Mouse (Mus musculus): ENCODE data around the gene Leap2. TPM values are rescaled to one million over a fixed set of nuclear protein-coding genes. Genes with fewer than 3 reads are reported as not detected.

Gene Leap2
- total and polyA plus RNA-seq, 2 experiments from 2014 or later = not detected

- DNase-seq (ENCODE audit: low spot score) (no peak), ATAC-seq (ENCODE audit: insufficient read depth, low read depth) (peak; percentile 25; the same call in 1 of the 2 replicates)
- Histone ChIP-seq H3K4me3 (ENCODE audit: low read depth, low read length) (peak overlapping the region; percentile 37), H3K9me3 (replicated peaks; ENCODE audit: control insufficient read depth, low read length) (no peaks in the 10 kb centered on the region), H3K36me3 (replicated peaks; ENCODE audit: control insufficient read depth, insufficient read depth, low read length) (no peaks in the 10 kb centered on the region), H3K4me1 (ENCODE audit: control insufficient read depth, insufficient read depth) (no peaks in the 10 kb centered on the region), H3K4me2 (ENCODE audit: low read depth, low read length) (peak overlapping the region; percentile 67), H3K27me3 (ENCODE audit: control insufficient read depth, insufficient read depth, low read length) (peaks cover 53% of the 10 kb centered on the region), H3K27ac (ENCODE audit: low read depth) (no peak overlapping the region), H3K9ac (replicated peaks; ENCODE audit: low read depth, low read length) (peak overlapping the region; percentile 26)
- 9% methylated on average over 53 of the region's 55 CpGs for WGBS
- TF ChIP-seq CTCF (IDR thresholded peaks at IDR 0.05; ENCODE audit: low read depth) (no peak), EP300 (IDR thresholded peaks at IDR 0.05; ENCODE audit: low read depth) (no peak)
These were observed 40.8 kb upstream of the Leap2 start for GRCm38 (mm10) chr11:53463551-53464424.

- no peak for ATAC-seq (ENCODE audit: insufficient read depth, low read depth)
- H3K27ac ChIP-seq (ENCODE audit: low read depth) = no peak overlapping the region
- DNase-seq (ENCODE audit: low spot score) = no peak
These were observed 38.8 kb upstream of the Leap2 start for GRCm38 (mm10) chr11:53461727-53462126.

DNA sequence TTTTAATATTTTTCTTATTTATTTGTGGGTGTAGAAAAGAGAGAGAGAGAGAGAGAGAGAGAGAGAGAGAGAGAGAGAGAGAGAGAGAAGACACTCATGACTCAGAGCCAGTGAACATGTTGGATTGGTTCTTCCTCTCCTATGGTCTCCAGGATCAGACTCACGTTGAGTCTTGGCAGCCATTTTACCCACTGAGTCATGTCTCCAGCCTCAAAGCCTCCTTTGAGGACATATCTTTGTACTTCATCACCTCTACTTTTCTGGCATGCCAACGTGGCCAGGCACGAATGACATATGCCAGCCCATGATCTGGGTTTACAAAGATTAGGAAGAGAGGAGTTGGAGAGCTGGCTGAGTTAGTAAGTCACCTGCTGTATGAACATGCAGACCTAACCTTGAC, 37.2 kb upstream of the Leap2 start:
- H3K4me1 ChIP-seq (ENCODE audit: control insufficient read depth, insufficient read depth) = no peaks in the 10 kb centered on the region
- H3K27me3 ChIP-seq (ENCODE audit: control insufficient read depth, insufficient read depth, low read length) = peaks cover 39% of the 10 kb centered on the region
- WGBS = 45% methylated on average over 3 of the region's 3 CpGs
- H3K27ac ChIP-seq (ENCODE audit: low read depth) = no peak overlapping the region
- no peaks in the 10 kb centered on the region for H3K9me3 ChIP-seq (replicated peaks; ENCODE audit: control insufficient read depth, low read length)
- no peaks in the 10 kb centered on the region for H3K36me3 ChIP-seq (replicated peaks; ENCODE audit: control insufficient read depth, insufficient read depth, low read length)
- DNase-seq (ENCODE audit: low spot score) = no peak
- TF ChIP-seq CTCF (IDR thresholded peaks at IDR 0.05; ENCODE audit: low read depth) (no peak), EP300 (IDR thresholded peaks at IDR 0.05; ENCODE audit: low read depth) (no peak)
- H3K4me3 ChIP-seq (ENCODE audit: low read depth, low read length) = no peak overlapping the region
- no peak overlapping the region for H3K4me2 ChIP-seq (ENCODE audit: low read depth, low read length)
- no peak overlapping the region for H3K9ac ChIP-seq (replicated peaks; ENCODE audit: low read depth, low read length)
- ATAC-seq (ENCODE audit: insufficient read depth, low read depth) = no peak

More at GRCm38 (mm10) chr11:53461727-53462126, 38.8 kb upstream of the Leap2 start:
- no peaks in the 10 kb centered on the region for H3K9me3 ChIP-seq (replicated peaks; ENCODE audit: control insufficient read depth, low read length)
- no peaks in the 10 kb centered on the region for H3K4me1 ChIP-seq (ENCODE audit: control insufficient read depth, insufficient read depth)
- WGBS = 51% methylated on average over 5 of the region's 5 CpGs
- H3K27me3 ChIP-seq (ENCODE audit: control insufficient read depth, insufficient read depth, low read length) = peaks cover 52% of the 10 kb centered on the region
- no peak overlapping the region for H3K4me2 ChIP-seq (ENCODE audit: low read depth, low read length)
- TF ChIP-seq EP300 (IDR thresholded peaks at IDR 0.05; ENCODE audit: low read depth) (no peak), CTCF (IDR thresholded peaks at IDR 0.05; ENCODE audit: low read depth) (no peak)
- no peaks in the 10 kb centered on the region for H3K36me3 ChIP-seq (replicated peaks; ENCODE audit: control insufficient read depth, insufficient read depth, low read length)
- no peak overlapping the region for H3K9ac ChIP-seq (replicated peaks; ENCODE audit: low read depth, low read length)
- no peak overlapping the region for H3K4me3 ChIP-seq (ENCODE audit: low read depth, low read length)

DNA sequence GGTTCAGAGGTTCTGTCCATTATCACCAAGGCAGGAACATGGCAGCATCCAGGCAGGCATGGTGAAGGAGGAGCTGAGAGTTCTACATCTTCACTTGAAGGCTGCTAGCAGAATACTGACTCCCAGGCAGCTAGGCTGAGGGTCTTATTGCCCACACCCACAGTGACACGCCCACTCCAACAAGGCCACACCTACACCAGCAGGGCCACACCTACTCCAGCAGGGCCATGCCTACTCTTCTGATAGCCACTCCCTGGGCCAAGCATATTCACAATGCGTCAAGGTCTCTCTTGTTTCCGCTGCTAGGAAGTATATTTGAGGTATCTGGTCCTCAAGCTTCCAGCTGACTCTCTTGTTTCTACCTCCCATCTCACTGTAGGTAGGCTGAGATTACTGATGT, 36.0 kb upstream of the Leap2 start:
- no peak overlapping the region for H3K27ac ChIP-seq (ENCODE audit: low read depth)
- no peak overlapping the region for H3K9ac ChIP-seq (replicated peaks; ENCODE audit: low read depth, low read length)
- no peaks in the 10 kb centered on the region for H3K9me3 ChIP-seq (replicated peaks; ENCODE audit: control insufficient read depth, low read length)
- peaks cover 27% of the 10 kb centered on the region for H3K27me3 ChIP-seq (ENCODE audit: control insufficient read depth, insufficient read depth, low read length)
- H3K4me3 ChIP-seq (ENCODE audit: low read depth, low read length) = no peak overlapping the region
- no peaks in the 10 kb centered on the region for H3K4me1 ChIP-seq (ENCODE audit: control insufficient read depth, insufficient read depth)
- WGBS = 72% methylated on average over 3 of the region's 3 CpGs
- no peak for ATAC-seq (ENCODE audit: insufficient read depth, low read depth)
- DNase-seq (ENCODE audit: low spot score) = no peak
- TF ChIP-seq EP300 (IDR thresholded peaks at IDR 0.05; ENCODE audit: low read depth) (no peak), CTCF (IDR thresholded peaks at IDR 0.05; ENCODE audit: low read depth) (no peak)
- H3K4me2 ChIP-seq (ENCODE audit: low read depth, low read length) = no peak overlapping the region
- H3K36me3 ChIP-seq (replicated peaks; ENCODE audit: control insufficient read depth, insufficient read depth, low read length) = no peaks in the 10 kb centered on the region

DNA sequence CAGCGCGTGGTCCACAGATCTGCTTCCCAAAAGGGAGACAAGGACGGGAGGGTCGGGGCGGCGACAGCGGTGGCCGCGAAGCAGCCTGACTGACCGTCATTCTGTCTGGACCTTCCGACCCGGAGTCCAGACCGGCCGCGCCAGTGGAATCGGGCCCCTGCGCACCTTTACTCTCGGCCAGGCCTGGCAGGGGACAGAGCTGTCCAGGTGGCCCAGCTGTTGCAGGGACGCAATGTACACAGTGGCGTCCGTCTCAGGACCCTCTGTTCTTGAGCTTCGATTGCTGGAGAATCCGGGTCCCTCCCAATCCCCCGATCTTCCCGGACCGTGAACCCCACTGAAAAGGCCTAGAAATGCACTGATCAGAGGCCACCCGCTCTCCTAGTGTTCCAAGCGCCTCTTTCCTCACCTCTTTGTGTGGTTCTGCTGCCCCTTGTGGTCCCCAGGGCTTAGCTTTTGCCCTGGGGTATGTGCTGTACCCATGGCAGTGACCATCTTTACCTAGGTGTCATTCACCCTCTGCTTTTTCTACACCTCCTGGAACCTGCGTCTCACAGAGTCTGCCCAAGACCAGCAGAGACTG, 34.5 kb upstream of the Leap2 start:
- no peaks in the 10 kb centered on the region for H3K9me3 ChIP-seq (replicated peaks; ENCODE audit: control insufficient read depth, low read length)
- H3K4me2 ChIP-seq (ENCODE audit: low read depth, low read length) = peak overlapping the region; percentile 92
- no peaks in the 10 kb centered on the region for H3K36me3 ChIP-seq (replicated peaks; ENCODE audit: control insufficient read depth, insufficient read depth, low read length)
- H3K27ac ChIP-seq (ENCODE audit: low read depth) = no peak overlapping the region
- TF ChIP-seq EP300 (IDR thresholded peaks at IDR 0.05; ENCODE audit: low read depth) = no peak
- peak; percentile 9; the same call in 1 of the 2 replicates for TF ChIP-seq CTCF (IDR thresholded peaks at IDR 0.05; ENCODE audit: low read depth)
- 8% methylated on average over 28 of the region's 29 CpGs for WGBS
- H3K4me1 ChIP-seq (ENCODE audit: control insufficient read depth, insufficient read depth) = no peaks in the 10 kb centered on the region
- peak overlapping the region; percentile 27 for H3K9ac ChIP-seq (replicated peaks; ENCODE audit: low read depth, low read length)
- ATAC-seq (ENCODE audit: insufficient read depth, low read depth) (peak; percentile 22; the same call in 1 of the 2 replicates), DNase-seq (ENCODE audit: low spot score) (no peak)
- peaks cover 13% of the 10 kb centered on the region for H3K27me3 ChIP-seq (ENCODE audit: control insufficient read depth, insufficient read depth, low read length)
- H3K4me3 ChIP-seq (ENCODE audit: low read depth, low read length) = peak overlapping the region; percentile 60
